ENCODE assay signal across 8 mouse cellular contexts in genomic region chr9:56200200-56200599, GRCm38 (mm10).
"Had no signal": no experiment of that assay in that cellular context is flagged by ENCODE, and none has a peak within 500 bp of the region (broad histone marks: within the 10 kb centered on the region; RNA-seq: fewer than 3 reads in every experiment).

No protein-coding gene starts in this region.

- H3K4me3 ChIP-seq: intestine, embryonic 15.5 days; limb, embryonic 15.5 days; liver, embryonic 12.5 days; lung, embryonic 15.5 days; midbrain, embryonic 15.5 days had no signal

- H3K9ac ChIP-seq: intestine, embryonic 15.5 days; limb, embryonic 15.5 days; liver, embryonic 12.5 days; lung, embryonic 15.5 days; midbrain, embryonic 15.5 days had no signal

- H3K27ac ChIP-seq: intestine, embryonic 15.5 days; limb, embryonic 15.5 days; liver, embryonic 12.5 days; lung, embryonic 15.5 days; midbrain, embryonic 15.5 days; stomach, postnatal 0 days had no signal

- H3K4me1 ChIP-seq: intestine, embryonic 15.5 days; liver, embryonic 12.5 days had no signal

- H3K9me3 ChIP-seq: intestine, embryonic 15.5 days; limb, embryonic 15.5 days; liver, embryonic 12.5 days; lung, embryonic 15.5 days; megakaryocyte, embryonic 14.5 days; midbrain, embryonic 15.5 days had no signal

- H3K4me2 ChIP-seq: limb, embryonic 15.5 days; liver, embryonic 12.5 days; midbrain, embryonic 11.5 days had no signal

- H3K36me3 ChIP-seq: midbrain, embryonic 15.5 days had no signal

- ATAC-seq: liver, embryonic 12.5 days had no signal

- H3K27me3 ChIP-seq: intestine, embryonic 15.5 days; liver, embryonic 12.5 days; lung, embryonic 15.5 days; midbrain, embryonic 15.5 days had no signal
